Mouse (Mus musculus) forebrain, embryonic 15.5 days (tissue): ENCODE measurements around the gene Clip2. TPM values are rescaled to one million over a fixed set of nuclear protein-coding genes. Genes with fewer than 3 reads are reported as not detected.
"Not testable (repeated sequence)": the region's sequence is repeated elsewhere in the genome, so short reads cannot be mapped to it uniquely, and the experiment has no call there.

Source experiments
- ATAC-seq: fragments of 200-750 bp; cut with Nextera tagmentation; replicated peaks from 2 replicates; pipeline ENCODE4 v1.8.0; 2017; ENCODE audit warnings: mild to moderate bottlenecking, moderate TSS enrichment, moderate library complexity
- H3K27ac ChIP-seq: fragments of 300-500 bp; sonication (generic); replicated peaks from 2 replicates; pipeline ENCODE4 v1.5.1; 2015; ENCODE audit warnings: mild to moderate bottlenecking, inconsistent platforms
- H3K27me3 ChIP-seq: fragments of 300-500 bp; sonication (generic); 2 replicates; pipeline ENCODE4 v1.6.1; 2015; ENCODE audit warnings: inconsistent platforms
- H3K36me3 ChIP-seq: fragments of 300-500 bp; sonication (generic); 2 replicates; pipeline ENCODE4 v1.6.1; 2015; ENCODE audit warnings: mild to moderate bottlenecking, inconsistent platforms
- H3K4me1 ChIP-seq: fragments of 300-500 bp; sonication (generic); 2 replicates; pipeline ENCODE4 v1.6.1; 2015; ENCODE audit warnings: inconsistent platforms
- H3K4me2 ChIP-seq: fragments of 300-500 bp; sonication (generic); replicated peaks from 2 replicates; pipeline ENCODE4 v1.6.1; 2015; ENCODE audit warnings: mild to moderate bottlenecking, inconsistent platforms
- H3K4me3 ChIP-seq: fragments of 300-500 bp; sonication (generic); 2 replicates; pipeline ENCODE4 v1.5.1; 2015; ENCODE audit warnings: mild to moderate bottlenecking, inconsistent platforms
- H3K9ac ChIP-seq: fragments of 300-500 bp; sonication (generic); replicated peaks from 2 replicates; pipeline ENCODE4 v1.6.1; 2015; ENCODE audit warnings: mild to moderate bottlenecking, inconsistent platforms
- H3K9me3 ChIP-seq: fragments of 300-500 bp; sonication (generic); 2 replicates; pipeline ENCODE4 v1.6.1; 2016; ENCODE audit warnings: inconsistent platforms
- WGBS: fragments of 180-500 bp; shearing (Covaris S2); methylation state at CpG from one replicate; pipeline ENCODE4 v1.1.7; 2015; ENCODE audit warnings: mixed read lengths; 5-methylcytosine and 5-hydroxymethylcytosine counted together
- polyA plus RNA-seq: library from polyadenylated mRNA; unstranded; fragments of >200 nt; fragmentation: Nextera tagmentation; extraction: Ambion mirVana; gene quantifications from 2 replicates; pipeline ENCODE4 v1.2.1, GENCODE M21; 2015

The Clip2 gene
- polyA plus RNA-seq, 1 experiment from 2014 or later = 14.7 TPM

- no peak overlapping the region for H3K27ac ChIP-seq
- no peak overlapping the region for H3K4me3 ChIP-seq
- no peak overlapping the region for H3K9ac ChIP-seq
- no peaks in the 10 kb centered on the region for H3K9me3 ChIP-seq
- ATAC-seq = no peak
- H3K27me3 ChIP-seq = no peaks in the 10 kb centered on the region
- 43% methylated on average over 11 of the region's 11 CpGs for WGBS
- H3K36me3 ChIP-seq = no peaks in the 10 kb centered on the region
- no peak overlapping the region for H3K4me2 ChIP-seq
- no peaks in the 10 kb centered on the region for H3K4me1 ChIP-seq
Observed at GRCm38 (mm10) chr5:134482331-134482730, 69.9 kb downstream of the Clip2 start.

GRCm38 (mm10) chr5:134478886-134479285, 73.3 kb downstream of the Clip2 start:
- H3K9me3 ChIP-seq, H3K4me1 ChIP-seq, ATAC-seq, H3K27ac ChIP-seq, H3K9ac ChIP-seq, H3K27me3 ChIP-seq, H3K4me2 ChIP-seq, H3K4me3 ChIP-seq, H3K36me3 ChIP-seq: not testable (repeated sequence)

GRCm38 (mm10) chr5:134475686-134476085, 76.5 kb downstream of the Clip2 start:
- not testable (repeated sequence) for ATAC-seq, H3K9ac ChIP-seq, H3K4me2 ChIP-seq, H3K9me3 ChIP-seq, H3K27me3 ChIP-seq, H3K4me1 ChIP-seq, H3K36me3 ChIP-seq, H3K27ac ChIP-seq, H3K4me3 ChIP-seq
- 92% methylated on average over 7 of the region's 7 CpGs for WGBS

GRCm38 (mm10) chr5:134475006-134475605, 77.1 kb downstream of the Clip2 start:
- 90% methylated on average over 6 of the region's 6 CpGs for WGBS

GRCm38 (mm10) chr5:134473902-134474301, 78.3 kb downstream of the Clip2 start:
- H3K4me3 ChIP-seq = no peak overlapping the region
- ATAC-seq = no peak
- H3K9ac ChIP-seq = no peak overlapping the region
- H3K36me3 ChIP-seq = no peaks in the 10 kb centered on the region
- WGBS = 94% methylated on average over 2 of the region's 2 CpGs
- H3K4me1 ChIP-seq = no peaks in the 10 kb centered on the region
- no peaks in the 10 kb centered on the region for H3K9me3 ChIP-seq
- H3K27ac ChIP-seq = no peak overlapping the region
- H3K27me3 ChIP-seq = no peaks in the 10 kb centered on the region
- H3K4me2 ChIP-seq = no peak overlapping the region

More at GRCm38 (mm10) chr5:134475006-134475605, 77.1 kb downstream of the Clip2 start:
- H3K27ac ChIP-seq = no peak overlapping the region
- H3K9me3 ChIP-seq = no peaks in the 10 kb centered on the region
- no peak overlapping the region for H3K4me2 ChIP-seq
- H3K4me3 ChIP-seq = no peak overlapping the region
- H3K9ac ChIP-seq = no peak overlapping the region
- H3K36me3 ChIP-seq = no peaks in the 10 kb centered on the region
- H3K27me3 ChIP-seq = no peaks in the 10 kb centered on the region
- H3K4me1 ChIP-seq = no peaks in the 10 kb centered on the region
- ATAC-seq = no peak

GRCm38 (mm10) chr5:134470538-134471169, 81.6 kb downstream of the Clip2 start:
- Histone ChIP-seq H3K4me1 (peaks cover 15% of the 10 kb centered on the region), H3K27me3 (no peaks in the 10 kb centered on the region), H3K9ac (no peak overlapping the region), H3K9me3 (no peaks in the 10 kb centered on the region), H3K4me2 (no peak overlapping the region), H3K27ac (no peak overlapping the region), H3K36me3 (no peaks in the 10 kb centered on the region), H3K4me3 (no peak overlapping the region)
- ATAC-seq = no peak
- 68% methylated on average over 8 of the region's 8 CpGs for WGBS

GRCm38 (mm10) chr5:134469559-134470150, 82.6 kb downstream of the Clip2 start:
- H3K4me2 ChIP-seq = no peak overlapping the region
- H3K36me3 ChIP-seq = no peaks in the 10 kb centered on the region
- no peak overlapping the region for H3K9ac ChIP-seq
- H3K27ac ChIP-seq = no peak overlapping the region
- no peak overlapping the region for H3K4me3 ChIP-seq
- peaks cover 15% of the 10 kb centered on the region for H3K4me1 ChIP-seq
- H3K9me3 ChIP-seq = no peaks in the 10 kb centered on the region
- WGBS = 88% methylated on average over 7 of the region's 7 CpGs
- no peak for ATAC-seq
- no peaks in the 10 kb centered on the region for H3K27me3 ChIP-seq

- Histone ChIP-seq H3K9me3 (no peaks in the 10 kb centered on the region), H3K27ac (0 out of 2 replicates have a peak overlapping the region, but pooled peaks have one; percentile 10), H3K27me3 (no peaks in the 10 kb centered on the region), H3K4me2 (no peak overlapping the region), H3K4me1 (peaks cover 15% of the 10 kb centered on the region), H3K4me3 (no peak overlapping the region), H3K9ac (no peak overlapping the region), H3K36me3 (no peaks in the 10 kb centered on the region)
- WGBS = 69% methylated on average over 10 of the region's 10 CpGs
- no peak for ATAC-seq
Observed at GRCm38 (mm10) chr5:134468158-134468765, 84.0 kb downstream of the Clip2 start.

GRCm38 (mm10) chr5:134467030-134467549, 85.1 kb downstream of the Clip2 start:
- H3K27ac ChIP-seq = peak overlapping the region; percentile 46

GRCm38 (mm10) chr5:134466296-134467029, 85.8 kb downstream of the Clip2 start:
- WGBS = 11% methylated on average over 21 of the region's 21 CpGs
- Histone ChIP-seq H3K9ac (no peak overlapping the region), H3K36me3 (no peaks in the 10 kb centered on the region), H3K4me3 (no peak overlapping the region), H3K4me2 (0 out of 2 replicates have a peak overlapping the region, but pooled peaks have one; percentile 14), H3K27ac (peak overlapping the region; percentile 46), H3K27me3 (no peaks in the 10 kb centered on the region), H3K9me3 (no peaks in the 10 kb centered on the region), H3K4me1 (peaks cover 15% of the 10 kb centered on the region)
- peak; percentile 48; the same call in 1 of the 2 replicates for ATAC-seq

More at GRCm38 (mm10) chr5:134467030-134467549, 85.1 kb downstream of the Clip2 start:
- no peaks in the 10 kb centered on the region for H3K36me3 ChIP-seq
- 0 out of 2 replicates have a peak, but pooled peaks have one; percentile 26 for ATAC-seq
- no peak overlapping the region for H3K4me2 ChIP-seq
- no peaks in the 10 kb centered on the region for H3K27me3 ChIP-seq
- H3K4me3 ChIP-seq = no peak overlapping the region
- no peaks in the 10 kb centered on the region for H3K9me3 ChIP-seq
- no peak overlapping the region for H3K9ac ChIP-seq
- H3K4me1 ChIP-seq = peaks cover 15% of the 10 kb centered on the region
- WGBS = 66% methylated on average over 8 of the region's 8 CpGs

- H3K27me3 ChIP-seq = no peaks in the 10 kb centered on the region
- 96% methylated on average over 1 of the region's 1 CpGs for WGBS
- H3K4me3 ChIP-seq = no peak overlapping the region
- ATAC-seq = no peak
- H3K36me3 ChIP-seq = no peaks in the 10 kb centered on the region
- no peak overlapping the region for H3K9ac ChIP-seq
- H3K27ac ChIP-seq = no peak overlapping the region
- H3K4me2 ChIP-seq = no peak overlapping the region
- H3K9me3 ChIP-seq = no peaks in the 10 kb centered on the region
- peaks cover 15% of the 10 kb centered on the region for H3K4me1 ChIP-seq
Observed at GRCm38 (mm10) chr5:134465197-134465596, 87.0 kb downstream of the Clip2 start.
